Mouse (Mus musculus): ENCODE measurements around the gene Evi2.

Gene Evi2

GRCm38 (mm10) chr11:79530333-79530761 is at the start of gene Evi2, which contains the start of gene Evi2a:
Gene Evi2 (minus strand): TSS chr11:79530589.
Gene Evi2a (minus strand): TSS chr11:79530609.
- DNase-seq = no peak

GRCm38 (mm10) chr11:79577741-79578140 is 47.4 kb upstream of the Evi2 start:
- peak; percentile 81 for DNase-seq

- no peak for DNase-seq
Observed at GRCm38 (mm10) chr11:79575383-79576073, 45.1 kb upstream of the Evi2 start.

- no peak for DNase-seq
Observed at GRCm38 (mm10) chr11:79573836-79574235, 43.4 kb upstream of the Evi2 start.

- no peak for DNase-seq
Observed at GRCm38 (mm10) chr11:79570319-79570718, 39.9 kb upstream of the Evi2 start.

GRCm38 (mm10) chr11:79568197-79568911 is 38.0 kb upstream of the Evi2 start:
- no peak for DNase-seq

GRCm38 (mm10) chr11:79566947-79567346 is 36.6 kb upstream of the Evi2 start:
- DNase-seq = no peak

- DNase-seq = no peak
Observed at GRCm38 (mm10) chr11:79563493-79563892, 33.1 kb upstream of the Evi2 start.

GRCm38 (mm10) chr11:79560536-79560935 is 30.1 kb upstream of the Evi2 start:
- DNase-seq = no peak

GRCm38 (mm10) chr11:79552622-79553021 is 22.2 kb upstream of the Evi2 start:
- DNase-seq = no peak

GRCm38 (mm10) chr11:79536293-79536692 is 5.9 kb upstream of the Evi2 start:
- no peak for DNase-seq

GRCm38 (mm10) chr11:79535554-79535953 is 5.2 kb upstream of the Evi2 start:
- no peak for DNase-seq

GRCm38 (mm10) chr11:79533950-79534690 is 3.7 kb upstream of the Evi2 start:
- no peak for DNase-seq

GRCm38 (mm10) chr11:79533311-79533710 is 2.9 kb upstream of the Evi2 start:
- no peak for DNase-seq

GRCm38 (mm10) chr11:79531485-79531884 is 1.1 kb upstream of the Evi2 start:
- DNase-seq = no peak

- DNase-seq = no peak
Observed at GRCm38 (mm10) chr11:79530774-79531173, 385 bp upstream of the Evi2 start.

GRCm38 (mm10) chr11:79529736-79530135 is 653 bp downstream of the Evi2 start:
- DNase-seq = no peak

- no peak for DNase-seq
Observed at GRCm38 (mm10) chr11:79529226-79529625, 1.2 kb downstream of the Evi2 start.

- DNase-seq = no peak
Observed at GRCm38 (mm10) chr11:79528601-79529000, 1.8 kb downstream of the Evi2 start.

GRCm38 (mm10) chr11:79527739-79528384 is 2.5 kb downstream of the Evi2 start:
- DNase-seq = no peak

GRCm38 (mm10) chr11:79527015-79527738 is 3.2 kb downstream of the Evi2 start:
- DNase-seq = peak; percentile 19

GRCm38 (mm10) chr11:79526549-79526948 is 3.8 kb downstream of the Evi2 start:
- no peak for DNase-seq

- DNase-seq = no peak
Observed at GRCm38 (mm10) chr11:79524310-79524575, 6.1 kb downstream of the Evi2 start.

Data from kidney, adult 18-20 months (tissue).